Mouse (Mus musculus) cortical plate, adult 2 months (tissue): Measurements from ENCODE around the gene Tmem92.
"Not testable (repeated sequence)": the region's sequence is repeated elsewhere in the genome, so short reads cannot be mapped to it uniquely, and the experiment has no call there.

Experiments
- CTCF ChIP-seq: fragments of 200-500 bp; IDR thresholded peaks from 2 replicates; pipeline ENCODE4 v1.5.1; 2011; ENCODE audit warnings: mild to moderate bottlenecking, control low read depth, low read length; ENCODE audit not compliant: insufficient read depth; ENCODE audit errors: extremely low read depth
- POLR2A ChIP-seq: fragments of 200-500 bp; IDR thresholded peaks from 2 replicates; pipeline ENCODE4 v1.6.1; 2011; ENCODE audit warnings: mild to moderate bottlenecking, low read length, control low read depth; ENCODE audit not compliant: insufficient read depth; ENCODE audit errors: extremely low read depth

GRCm38 (mm10) chr11:94819427-94819826, 36.9 kb upstream of the Tmem92 start:
- TF ChIP-seq CTCF, POLR2A: not testable (repeated sequence)
